Mouse (Mus musculus): Measurements from ENCODE around the gene Cttnbp2nl. TPM values are rescaled to one million over a fixed set of nuclear protein-coding genes. Genes with fewer than 3 reads are reported as not detected.
A peak's percentile ranks its signal among the peaks of the same experiment; 100 is the strongest.

The Cttnbp2nl gene
- total RNA-seq (2022): 10 to 100 TPM; 24.7 to 42.3 (median 34.1) TPM

- peak; percentile 98 to 99 for DNase-seq (ENCODE audit: low spot score in 2 of 2)
Measured at GRCm38 (mm10) chr3:105052937-105053697, at the start of gene Cttnbp2nl. Gene Cttnbp2nl (minus strand): TSS chr3:105053146.

- no peak for DNase-seq (ENCODE audit: low spot score in 2 of 2)
Measured at GRCm38 (mm10) chr3:105100270-105100589, 47.3 kb upstream of the Cttnbp2nl start.

GRCm38 (mm10) chr3:105099526-105100269 is 46.8 kb upstream of the Cttnbp2nl start:
- no peak for DNase-seq (ENCODE audit: low spot score in 2 of 2)

GRCm38 (mm10) chr3:105097581-105097980 is 44.6 kb upstream of the Cttnbp2nl start:
- DNase-seq (ENCODE audit: low spot score in 2 of 2): no peak

GRCm38 (mm10) chr3:105095026-105095425 is 42.1 kb upstream of the Cttnbp2nl start:
- no peak for DNase-seq (ENCODE audit: low spot score in 2 of 2)

GRCm38 (mm10) chr3:105094448-105094847 is 41.5 kb upstream of the Cttnbp2nl start:
- DNase-seq (ENCODE audit: low spot score in 2 of 2): no peak

- DNase-seq (ENCODE audit: low spot score in 2 of 2): no peak
Measured at GRCm38 (mm10) chr3:105092721-105093505, 40.0 kb upstream of the Cttnbp2nl start.

- peak; percentile 57 to 58 for DNase-seq (ENCODE audit: low spot score in 2 of 2)
Measured at GRCm38 (mm10) chr3:105090981-105091380, 38.0 kb upstream of the Cttnbp2nl start.

- no peak for DNase-seq (ENCODE audit: low spot score in 2 of 2)
Measured at GRCm38 (mm10) chr3:105090147-105090546, 37.2 kb upstream of the Cttnbp2nl start.

- DNase-seq (ENCODE audit: low spot score in 2 of 2): no peak
Measured at GRCm38 (mm10) chr3:105088638-105089037, 35.7 kb upstream of the Cttnbp2nl start.

- no peak for DNase-seq (ENCODE audit: low spot score in 2 of 2)
Measured at GRCm38 (mm10) chr3:105087344-105087743, 34.4 kb upstream of the Cttnbp2nl start.

GRCm38 (mm10) chr3:105078231-105078826 is 25.4 kb upstream of the Cttnbp2nl start:
- peak; percentile 69 to 80 for DNase-seq (ENCODE audit: low spot score in 2 of 2)

GRCm38 (mm10) chr3:105075796-105076195 is 22.9 kb upstream of the Cttnbp2nl start:
- DNase-seq (ENCODE audit: low spot score in 2 of 2): no peak

- DNase-seq (ENCODE audit: low spot score in 2 of 2): no peak
Measured at GRCm38 (mm10) chr3:105072536-105072935, 19.6 kb upstream of the Cttnbp2nl start.

GRCm38 (mm10) chr3:105071251-105071650 is 18.3 kb upstream of the Cttnbp2nl start:
- DNase-seq (ENCODE audit: low spot score in 2 of 2): no peak

GRCm38 (mm10) chr3:105070553-105070952 is 17.6 kb upstream of the Cttnbp2nl start:
- DNase-seq (ENCODE audit: low spot score in 2 of 2): no peak

- no peak for DNase-seq (ENCODE audit: low spot score in 2 of 2)
Measured at GRCm38 (mm10) chr3:105066544-105066943, 13.6 kb upstream of the Cttnbp2nl start, which contains the start of gene 4930564D02Rik. Gene 4930564D02Rik (plus strand): TSS chr3:105066844.

GRCm38 (mm10) chr3:105062676-105063075 is 9.7 kb upstream of the Cttnbp2nl start:
- DNase-seq (ENCODE audit: low spot score in 2 of 2): no peak

- no peak for DNase-seq (ENCODE audit: low spot score in 2 of 2)
Measured at GRCm38 (mm10) chr3:105061991-105062390, 9.0 kb upstream of the Cttnbp2nl start.

- DNase-seq (ENCODE audit: low spot score in 2 of 2): no peak
Measured at GRCm38 (mm10) chr3:105061496-105061895, 8.6 kb upstream of the Cttnbp2nl start.

- DNase-seq (ENCODE audit: low spot score in 2 of 2): no peak
Measured at GRCm38 (mm10) chr3:105060992-105061391, 8.0 kb upstream of the Cttnbp2nl start.
